Comparison of ENCODE assay signal across 8 mouse cellular contexts in genomic region chr15:25992992-25993727, GRCm38 (mm10). TPM values are rescaled to one million over a fixed set of nuclear protein-coding genes. Genes with fewer than 3 reads are reported as not detected.
DNase-seq lines count a peak whose midpoint lies in the region; ATAC-seq lines count a peak whose summit lies in the region.

No protein-coding gene starts in this region.

- H3K4me2 ChIP-seq in midbrain, embryonic 16.5 days (ENCODE audit: low read length), result no peak overlapping the region

- H3K4me3 ChIP-seq in midbrain, embryonic 10.5 days, result no peak overlapping the region
- H3K4me3 ChIP-seq in midbrain, embryonic 16.5 days (ENCODE audit: low read depth, low read length), result no peak overlapping the region

- intact Hi-C loops in left cerebral cortex, postnatal 10 days (cut with DNase I), result no loop called here

- no peak overlapping the region for H3K9ac ChIP-seq in midbrain, embryonic 16.5 days (ENCODE audit: low read depth, low read length)

- peak; percentile 27 for DNase-seq in midbrain, embryonic 10.5 days (ENCODE audit: low spot score)
- DNase-seq in adrenal gland, adult (ENCODE audit: inconsistent age in 2 of 2, low spot score in 1 of 2), result peak; percentile 51 to 89
- DNase-seq in embryo, embryonic 10 days (ENCODE audit: low spot score), result peak; percentile 55
- peak; percentile 39 to 45 for DNase-seq in left cerebral cortex, postnatal 10 days (ENCODE audit: extremely low spot score in 1 of 2, low spot score in 2 of 2)
- DNase-seq in thymus, postnatal 36 days, result peak; percentile 16 to 23

- no peaks in the 10 kb centered on the region for H3K9me3 ChIP-seq in midbrain, embryonic 10.5 days (replicated peaks)
- no peaks in the 10 kb centered on the region for H3K9me3 ChIP-seq in midbrain, embryonic 16.5 days (replicated peaks; ENCODE audit: control insufficient read depth, low read length, poor library complexity, severe bottlenecking)

- H3K4me1 ChIP-seq in midbrain, embryonic 10.5 days, result no peaks in the 10 kb centered on the region
- peaks cover 5% of the 10 kb centered on the region for H3K4me1 ChIP-seq in midbrain, embryonic 16.5 days (ENCODE audit: control insufficient read depth, insufficient read depth, low read length)

- ATAC-seq in midbrain, embryonic 16.5 days, result no peak
- ATAC-seq in hematopoietic stem cell, adult 5-6 weeks (replicated peaks in 1 of 2; ENCODE audit: insufficient read depth in 1 of 2, low FRiP score in 2 of 2, low TSS enrichment in 1 of 2, low read depth in 1 of 2, poor library complexity in 2 of 2, severe bottlenecking in 2 of 2), result peak; percentile 51 to 63; a peak in 2 of 4 replicates
- 0 out of 2 replicates have a peak, but pooled peaks have one; percentile 55 for ATAC-seq in monocyte, adult 5-6 weeks (replicated peaks; ENCODE audit: insufficient number of reproducible peaks, low FRiP score, low TSS enrichment, poor library complexity, severe bottlenecking)

- H3K27ac ChIP-seq in midbrain, embryonic 10.5 days (replicated peaks), result no peak overlapping the region
- no peak overlapping the region for H3K27ac ChIP-seq in midbrain, embryonic 16.5 days (ENCODE audit: low read length)

- H3K36me3 ChIP-seq in midbrain, embryonic 10.5 days, result peaks cover 91% of the 10 kb centered on the region
- peaks cover 23% of the 10 kb centered on the region for H3K36me3 ChIP-seq in midbrain, embryonic 16.5 days (ENCODE audit: control insufficient read depth, insufficient read depth, low read length)

- 64% methylated on average over 8 of the region's 8 CpGs for WGBS in midbrain, embryonic 10.5 days
- 59% methylated on average over 8 of the region's 8 CpGs for WGBS in midbrain, embryonic 16.5 days

- H3K27me3 ChIP-seq in midbrain, embryonic 10.5 days (ENCODE audit: low read depth, poor library complexity, severe bottlenecking), result no peaks in the 10 kb centered on the region
- H3K27me3 ChIP-seq in midbrain, embryonic 16.5 days (ENCODE audit: control insufficient read depth, insufficient read depth, low read depth, low read length), result no peaks in the 10 kb centered on the region

RNA-seq across cellular contexts. Expression of gene Zfp622, which starts 9.0 kb away (rescaled TPM):
- 24.1 and 24.4 TPM in 2 replicates for polyA plus RNA-seq in midbrain, embryonic 10.5 days (2016; fragmentation: Nextera tagmentation; extraction: Ambion mirVana)
- 26.3 and 28.2 TPM in 2 replicates for polyA plus RNA-seq in midbrain, embryonic 16.5 days (2015; fragmentation: Nextera tagmentation; extraction: Ambion mirVana)
- 126 and 133 TPM in 2 replicates for total RNA-seq in hematopoietic stem cell, adult 5-6 weeks (2017)
- 10 to 100 TPM; 38.7 to 43.6 TPM for total RNA-seq in left cerebral cortex, postnatal 10 days (2021)
- total RNA-seq in monocyte, adult 5-6 weeks (2017), result 162 to 234 TPM (median 165 TPM) in 3 replicates

Comparison
In these comparisons a context has a peak if more than half of its experiments do, and no peak if none do; other contexts are left out.
1. DNase-seq: peak in every context shown above with its lines; median percentile 70 in adrenal gland, adult; 55 in embryo, embryonic 10 days; 42 in left cerebral cortex, postnatal 10 days; 27 in midbrain, embryonic 10.5 days; 20 in thymus, postnatal 36 days.